Mouse (Mus musculus): ENCODE data around the gene Wdr66. TPM values are rescaled to one million over a fixed set of nuclear protein-coding genes. Genes with fewer than 3 reads are reported as not detected.

Gene Wdr66
- total and polyA plus RNA-seq, 3 experiments: 1.4 to 3.6 TPM; not detected in 1

- H3K9ac ChIP-seq (ENCODE audit: control insufficient read depth, low read depth, low read length, poor library complexity, severe bottlenecking): no peak overlapping the region
- no peak for TF ChIP-seq MYC (IDR thresholded peaks at IDR 0.05; ENCODE audit: low read depth, low read length)
- no peak for TF ChIP-seq RAD21 (IDR thresholded peaks at IDR 0.05; ENCODE audit: low read depth, low read length)
- no peak for TF ChIP-seq ZMIZ1 (IDR thresholded peaks at IDR 0.05; ENCODE audit: low read depth, low read length)
- TF ChIP-seq NELFE (IDR thresholded peaks at IDR 0.05; ENCODE audit: low read depth, low read length): no peak
- no peak for TF ChIP-seq POLR2A (IDR thresholded peaks at IDR 0.05; ENCODE audit: control insufficient read depth in 1 of 2, insufficient read depth in 1 of 2, low read depth in 1 of 2, low read length in 2 of 2, poor library complexity in 1 of 2)
- no peak for TF ChIP-seq ZNF384 (IDR thresholded peaks at IDR 0.05; ENCODE audit: low read depth, low read length)
- TF ChIP-seq MAZ (IDR thresholded peaks at IDR 0.05; ENCODE audit: low read depth, low read length): no peak
- no peak for TF ChIP-seq EP300 (IDR thresholded peaks at IDR 0.05; ENCODE audit: low read depth in 1 of 2, low read length in 2 of 2)
- no peak for TF ChIP-seq BHLHE40 (IDR thresholded peaks at IDR 0.05; ENCODE audit: borderline replicate concordance, low read depth, low read length)
- TF ChIP-seq ETS1 (IDR thresholded peaks at IDR 0.05; ENCODE audit: low read depth, low read length): no peak
- no peak for TF ChIP-seq TBP (IDR thresholded peaks at IDR 0.05; ENCODE audit: low read depth, low read length)
- no peak overlapping the region for H3K4me3 ChIP-seq (ENCODE audit: control insufficient read depth in 1 of 2, insufficient read depth in 1 of 2, low read depth in 2 of 2, low read length in 2 of 2)
- peaks cover 21% of the 10 kb centered on the region for H3K79me2 ChIP-seq (ENCODE audit: control insufficient read depth, insufficient read depth, low read length, poor library complexity)
- no peaks in the 10 kb centered on the region for H3K27me3 ChIP-seq (ENCODE audit: control insufficient read depth in 1 of 2, insufficient read depth in 2 of 2, low read length in 2 of 2)
- H3K4me1 ChIP-seq (ENCODE audit: control insufficient read depth in 1 of 2, insufficient read depth in 2 of 2, low read length in 2 of 2): no peaks in the 10 kb centered on the region
- no peaks in the 10 kb centered on the region for H3K9me3 ChIP-seq (replicated peaks; ENCODE audit: insufficient read depth, low read length)
- DNase-seq (ENCODE audit: low read depth, low spot score): no peak
- no peak overlapping the region for H3K27ac ChIP-seq (ENCODE audit: control insufficient read depth, low read depth, low read length)
- no peaks in the 10 kb centered on the region for H3K36me3 ChIP-seq (ENCODE audit: control insufficient read depth in 1 of 2, insufficient read depth in 2 of 2, low read length in 2 of 2)
These were observed 94.9 kb downstream of the Wdr66 start for GRCm38 (mm10) chr5:123346701-123347270.

- no peak overlapping the region for H3K4me3 ChIP-seq (ENCODE audit: control insufficient read depth in 1 of 2, insufficient read depth in 1 of 2, low read depth in 2 of 2, low read length in 2 of 2)
- no peak for TF ChIP-seq ZNF384 (IDR thresholded peaks at IDR 0.05; ENCODE audit: low read depth, low read length)
- TF ChIP-seq GABPA (IDR thresholded peaks at IDR 0.05; ENCODE audit: low read depth, low read length): no peak
- TF ChIP-seq USF1 (IDR thresholded peaks at IDR 0.05; ENCODE audit: low read depth, low read length): no peak
- TF ChIP-seq MEF2A (IDR thresholded peaks at IDR 0.05; ENCODE audit: extremely low read depth, insufficient replicate concordance, low read depth, low read length, poor library complexity, severe bottlenecking): no peak
- TF ChIP-seq CHD2 (IDR thresholded peaks at IDR 0.05; ENCODE audit: low read length): no peak
- TF ChIP-seq E2F4 (IDR thresholded peaks at IDR 0.05; ENCODE audit: borderline replicate concordance, low read depth, low read length): no peak
- no peak for TF ChIP-seq USF2 (IDR thresholded peaks at IDR 0.05; ENCODE audit: borderline replicate concordance in 1 of 2, insufficient read depth in 1 of 2, low read depth in 1 of 2, low read length in 2 of 2)
- TF ChIP-seq POLR2AphosphoS2 (IDR thresholded peaks at IDR 0.05; ENCODE audit: low read length): no peak
- TF ChIP-seq RAD21 (IDR thresholded peaks at IDR 0.05; ENCODE audit: low read depth, low read length): no peak
- H3K27ac ChIP-seq (ENCODE audit: control insufficient read depth, low read depth, low read length): no peak overlapping the region
- no peak overlapping the region for H3K9ac ChIP-seq (ENCODE audit: control insufficient read depth, low read depth, low read length, poor library complexity, severe bottlenecking)
- no peaks in the 10 kb centered on the region for H3K9me3 ChIP-seq (replicated peaks; ENCODE audit: insufficient read depth, low read length)
- H3K79me2 ChIP-seq (ENCODE audit: control insufficient read depth, insufficient read depth, low read length, poor library complexity): peaks cover 21% of the 10 kb centered on the region
- no peaks in the 10 kb centered on the region for H3K4me1 ChIP-seq (ENCODE audit: control insufficient read depth in 1 of 2, insufficient read depth in 2 of 2, low read length in 2 of 2)
- H3K27me3 ChIP-seq (ENCODE audit: control insufficient read depth in 1 of 2, insufficient read depth in 2 of 2, low read length in 2 of 2): no peaks in the 10 kb centered on the region
- H3K36me3 ChIP-seq (ENCODE audit: control insufficient read depth in 1 of 2, insufficient read depth in 2 of 2, low read length in 2 of 2): no peaks in the 10 kb centered on the region
- no peak for DNase-seq (ENCODE audit: low read depth, low spot score)
These were observed 96.1 kb downstream of the Wdr66 start for GRCm38 (mm10) chr5:123347985-123348384.
